Mouse (Mus musculus) urinary bladder, adult 18-20 months (tissue): ENCODE results near the gene Rps6.

ENCODE experiments used
- DNase-seq, 2 experiments: peaks; one replicate each; pipeline ENCODE4 v3.0.0; 2022; ENCODE audit warnings: low spot score in 2 of 2, mixed read lengths in 2 of 2

The Rps6 gene

GRCm38 (mm10) chr4:86857113-86858069 is at the start of gene Rps6:
TSS of gene Rps6 (minus strand) at chr4:86857412.
- DNase-seq, result peak; percentile 93 to 94

DNA sequence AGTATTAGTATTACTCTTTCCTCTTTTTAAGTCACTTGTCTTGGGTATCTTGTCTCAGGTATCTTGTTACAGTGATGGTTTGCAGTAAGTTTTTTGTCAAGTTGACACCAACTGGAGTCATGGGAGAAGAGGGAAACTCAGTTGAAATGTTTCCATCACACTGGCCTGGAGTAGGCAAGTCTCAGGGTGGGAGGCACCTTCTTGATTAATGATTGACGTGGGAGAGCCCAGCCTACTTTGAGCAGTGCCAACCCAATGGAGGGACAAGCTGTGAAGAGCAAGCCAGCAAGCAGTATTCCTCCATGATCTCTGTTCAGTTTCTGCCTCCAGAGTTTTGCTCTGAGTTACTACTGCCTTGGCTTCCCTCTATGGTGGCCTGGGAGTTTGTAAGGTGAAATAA is 48.7 kb upstream of the Rps6 start:
- no peak for DNase-seq

DNA sequence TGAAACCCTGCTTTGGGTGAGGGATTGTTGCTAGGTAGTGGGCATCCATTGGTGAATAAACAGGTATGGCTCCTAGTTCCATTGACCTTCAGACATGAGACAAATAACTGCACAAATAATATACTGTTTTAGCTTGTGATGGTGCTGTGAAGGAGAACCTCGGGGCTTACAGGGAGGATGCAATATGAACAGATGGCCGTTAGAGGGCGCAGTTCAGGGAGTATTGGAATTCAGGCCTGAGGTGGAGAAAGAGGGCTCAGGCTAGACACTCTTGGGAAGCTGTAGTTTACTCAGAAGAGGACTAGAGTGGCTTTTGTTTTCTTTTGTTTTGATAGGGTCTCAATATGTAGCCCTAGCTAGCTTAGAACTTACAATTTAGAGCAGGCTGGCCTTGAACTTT is 47.8 kb upstream of the Rps6 start:
- no peak for DNase-seq

DNA sequence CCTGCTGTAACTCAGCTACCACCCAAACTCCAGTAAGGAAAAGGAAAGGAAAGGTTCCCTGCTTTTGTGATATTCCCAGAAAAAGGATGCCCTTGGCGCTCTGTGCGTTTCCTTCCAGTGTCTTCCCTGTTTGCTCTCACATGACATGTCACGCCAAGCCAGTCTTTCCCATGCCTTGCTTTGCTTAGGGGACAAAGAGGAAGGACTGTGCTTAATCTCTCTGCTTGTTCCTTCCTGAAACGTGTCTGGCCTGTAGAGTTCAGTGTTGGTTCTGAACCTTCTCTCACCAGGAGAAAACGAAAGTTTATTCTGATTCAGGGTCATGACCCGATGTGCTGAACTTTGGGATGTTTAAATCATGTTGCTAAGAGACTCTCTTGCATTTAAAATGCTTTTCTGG is 45.1 kb upstream of the Rps6 start:
- DNase-seq, result no peak

- no peak for DNase-seq
Observed at GRCm38 (mm10) chr4:86898791-86899474, 41.7 kb upstream of the Rps6 start.

GRCm38 (mm10) chr4:86897411-86897810 is 40.2 kb upstream of the Rps6 start:
- DNase-seq, result no peak

DNA sequence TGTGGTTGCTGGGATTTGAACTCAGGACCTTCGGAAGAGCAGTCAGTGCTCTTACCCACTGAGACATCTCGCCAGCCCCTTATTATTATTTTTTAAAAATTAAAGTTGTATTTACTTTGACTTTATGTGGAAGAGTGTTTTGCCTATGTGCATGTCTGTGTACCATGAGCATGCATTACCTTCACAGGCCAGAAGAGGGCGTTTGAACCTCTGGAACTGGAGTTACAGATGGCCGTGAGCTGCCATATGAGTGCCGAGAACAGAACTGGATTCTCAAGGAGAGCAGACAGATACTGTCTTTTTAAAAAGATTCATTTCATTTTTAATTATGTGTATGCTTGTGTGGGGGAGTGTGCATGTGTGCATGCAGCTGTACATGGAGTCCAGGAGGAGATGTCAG is 30.7 kb upstream of the Rps6 start:
- DNase-seq, result no peak

- no peak for DNase-seq
Observed at GRCm38 (mm10) chr4:86886160-86886878, 29.1 kb upstream of the Rps6 start.

DNA sequence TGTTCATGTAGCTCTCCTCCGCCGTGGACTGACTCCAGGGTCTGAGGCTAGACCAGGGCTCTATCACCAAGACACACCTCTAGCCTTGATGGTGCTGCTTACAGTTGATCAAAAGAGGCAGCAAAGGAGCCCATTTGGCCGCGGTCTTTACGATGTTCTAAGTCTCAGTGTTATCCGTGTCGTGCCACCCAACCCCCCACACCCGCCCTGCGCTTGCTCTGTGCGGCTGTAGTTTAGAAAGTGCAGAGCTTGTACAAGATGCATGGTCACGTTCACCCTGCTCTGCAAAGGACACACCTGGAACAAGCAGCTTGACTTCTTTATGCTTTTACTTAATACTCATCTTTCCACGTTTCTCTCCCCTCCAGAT is 28.6 kb upstream of the Rps6 start:
- DNase-seq, result no peak

DNA sequence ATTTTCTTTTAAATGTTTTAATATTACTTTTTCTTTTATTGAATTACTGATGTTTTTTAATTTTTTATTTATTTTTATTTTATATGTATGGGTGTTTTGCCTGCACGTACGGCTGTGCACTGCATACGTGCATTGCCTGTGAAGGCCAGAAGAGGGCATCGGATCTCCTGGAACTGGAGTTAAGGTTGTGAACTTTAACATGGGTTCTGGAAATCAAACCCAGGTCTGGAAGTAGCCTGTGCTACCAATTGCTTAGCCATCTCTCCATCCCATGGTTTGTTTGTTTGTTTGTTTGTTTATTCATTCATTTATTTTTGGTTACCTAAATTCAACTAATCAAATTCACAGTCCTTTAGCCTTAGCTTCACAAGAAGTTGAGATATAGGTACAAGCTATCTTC is 27.7 kb upstream of the Rps6 start:
- no peak for DNase-seq

DNA sequence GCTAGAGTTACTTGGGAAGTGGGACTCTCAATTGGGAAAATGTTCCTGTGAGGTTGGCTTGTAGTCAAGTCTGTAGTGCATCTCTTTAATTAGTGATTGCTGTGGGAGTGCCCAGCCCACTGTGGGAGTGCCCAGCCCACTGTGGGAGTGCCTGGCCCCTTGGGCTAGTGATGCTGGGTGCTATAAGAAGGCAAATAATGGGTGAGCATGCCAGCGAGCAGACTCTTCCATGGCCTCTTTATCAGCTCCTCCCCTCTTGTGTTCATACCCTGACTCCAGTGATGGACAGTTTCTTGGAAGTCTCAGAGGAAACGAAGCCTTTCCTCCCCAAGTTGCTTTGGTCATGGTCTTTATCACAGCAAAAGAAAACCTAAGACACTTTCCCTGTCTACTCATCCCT is 25.2 kb upstream of the Rps6 start:
- DNase-seq, result no peak

DNA sequence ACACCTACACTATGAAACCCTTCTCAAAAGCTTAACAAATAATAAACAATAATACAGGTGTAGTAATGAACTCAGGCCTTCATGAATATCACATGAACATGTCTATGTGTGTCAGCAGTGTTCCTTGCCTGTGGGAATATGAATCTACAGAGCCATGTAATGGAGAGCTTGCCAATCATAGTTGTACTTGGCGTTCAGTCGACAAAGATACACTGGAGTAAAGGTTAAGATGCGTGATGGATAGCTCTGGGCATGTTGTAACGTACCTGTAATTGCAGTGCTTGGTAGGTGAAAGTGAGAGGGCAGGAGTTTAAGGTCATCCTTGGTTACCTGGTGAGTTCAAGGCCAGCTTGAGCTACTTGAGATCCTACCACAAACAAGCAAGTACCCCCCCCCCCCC is 24.0 kb upstream of the Rps6 start:
- DNase-seq, result no peak

DNA sequence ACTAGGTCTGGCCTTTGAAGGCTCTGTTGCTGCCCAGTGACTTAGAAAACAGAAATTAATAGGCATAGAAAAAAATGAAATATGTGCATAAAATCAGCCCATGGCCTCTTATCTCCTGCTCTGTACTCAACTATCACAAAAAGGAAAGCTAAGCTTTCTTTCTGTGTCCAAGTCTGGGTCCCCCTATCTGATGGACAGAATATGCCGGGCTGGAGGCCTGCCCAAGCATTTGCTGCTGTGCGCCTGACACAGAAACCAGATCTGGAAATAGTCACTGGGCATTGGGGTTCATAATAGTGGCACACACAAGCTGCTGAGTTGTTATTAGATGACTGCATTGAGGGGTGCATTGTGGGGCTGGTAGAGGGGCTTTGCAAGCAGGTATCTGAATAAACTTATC is 22.3 kb upstream of the Rps6 start:
- no peak for DNase-seq

DNA sequence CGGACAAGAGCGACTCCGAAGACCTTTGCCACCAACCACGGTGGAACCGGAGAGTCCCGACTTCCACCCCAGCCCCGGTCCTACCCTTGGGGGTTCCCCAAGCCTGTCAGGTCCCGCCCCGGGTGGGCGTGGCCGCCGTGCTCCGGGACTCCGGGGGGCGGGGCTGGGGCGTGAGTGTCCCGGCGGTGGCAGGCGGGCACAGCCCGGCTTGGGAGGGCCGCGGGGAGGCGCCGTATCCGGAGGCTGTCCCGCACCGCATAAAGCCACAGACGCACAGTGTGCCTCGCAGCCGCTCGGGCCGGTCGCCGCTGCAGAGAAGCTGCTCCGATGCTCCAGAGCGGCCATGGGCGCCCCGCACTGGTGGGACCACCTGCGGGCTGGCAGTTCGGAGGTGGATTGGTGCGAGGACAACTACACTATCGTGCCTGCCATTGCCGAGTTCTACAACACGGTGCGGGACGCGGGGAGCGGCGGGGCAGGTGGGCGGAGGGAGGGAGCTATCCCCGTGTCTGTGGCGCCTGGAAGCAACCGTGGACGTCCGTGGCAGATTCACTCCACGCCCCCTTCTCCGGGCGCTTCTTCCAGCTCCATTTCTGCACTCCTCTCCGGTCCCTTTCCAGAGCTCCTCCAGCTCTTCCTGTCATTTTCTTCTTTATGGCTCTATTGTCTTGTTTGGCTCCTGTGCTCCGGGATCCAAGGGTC is 17.1 kb upstream of the Rps6 start, which contains the start of gene Acer2:
Gene Acer2 (plus strand): TSS at position 251 of the 702 bp plus-strand sequence.
- DNase-seq, result peak; percentile 86 to 91

DNA sequence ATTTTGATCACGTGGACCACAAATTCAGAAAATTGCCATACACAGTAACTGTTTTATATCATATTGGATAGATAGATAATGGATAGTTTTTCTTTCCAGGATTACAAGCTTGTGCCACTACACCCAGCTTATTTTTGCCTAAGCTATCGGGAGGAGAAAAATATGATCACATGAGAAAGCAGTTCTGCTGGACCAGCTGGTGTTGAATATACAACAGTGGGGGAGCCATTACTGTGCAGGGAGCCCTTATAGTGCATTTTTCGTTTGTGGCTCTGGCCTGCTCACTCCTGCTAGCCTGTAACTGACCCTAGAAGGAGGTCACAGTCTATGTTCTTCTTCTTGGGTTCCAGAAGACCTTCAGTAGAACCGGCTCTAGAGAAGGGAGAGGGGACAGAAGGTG is 15.9 kb upstream of the Rps6 start:
- DNase-seq, result no peak

DNA sequence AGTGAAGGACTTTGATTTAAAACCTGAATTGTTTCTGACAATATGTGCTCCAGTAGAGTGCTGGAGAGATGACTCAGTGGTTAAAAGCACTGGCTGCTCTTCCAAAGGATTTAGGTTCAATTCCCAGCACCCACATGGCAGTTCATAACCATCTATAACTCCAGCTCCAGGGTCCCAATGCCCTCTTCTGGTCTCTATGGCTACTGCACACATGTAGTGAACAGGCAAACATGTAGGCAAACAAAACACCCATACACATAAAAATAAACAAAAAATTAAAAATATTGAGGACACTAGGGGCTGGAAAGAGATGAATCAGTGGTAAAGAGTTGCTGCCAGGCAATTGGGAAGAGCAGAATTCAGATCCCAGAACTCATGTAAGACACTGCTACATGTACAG is 14.8 kb upstream of the Rps6 start:
- DNase-seq, result no peak

- DNase-seq, result no peak
Observed at GRCm38 (mm10) chr4:86864087-86864486, 6.9 kb upstream of the Rps6 start.

DNA sequence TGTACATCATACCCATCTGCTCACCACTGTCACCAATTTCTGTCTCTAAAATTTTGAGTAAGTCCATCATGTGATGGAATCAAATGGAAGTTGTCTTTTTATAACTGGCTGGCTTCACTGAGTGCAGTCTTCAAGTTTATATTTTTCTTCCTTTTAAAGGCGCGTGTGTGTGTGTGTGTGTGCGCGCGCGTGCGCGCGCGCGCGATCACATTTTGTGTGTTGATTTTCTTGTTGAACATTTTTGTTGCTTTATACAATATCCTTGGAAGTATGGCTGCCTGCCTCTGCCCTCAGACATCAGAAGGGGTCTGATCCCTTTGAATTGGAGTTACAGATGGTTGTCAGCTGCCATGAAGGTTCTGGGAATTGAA is 843 bp upstream of the Rps6 start:
- no peak for DNase-seq

- peak in 1 of 2 experiments; percentile 39 for DNase-seq
Observed at GRCm38 (mm10) chr4:86856304-86857112, 704 bp downstream of the Rps6 start.

DNA sequence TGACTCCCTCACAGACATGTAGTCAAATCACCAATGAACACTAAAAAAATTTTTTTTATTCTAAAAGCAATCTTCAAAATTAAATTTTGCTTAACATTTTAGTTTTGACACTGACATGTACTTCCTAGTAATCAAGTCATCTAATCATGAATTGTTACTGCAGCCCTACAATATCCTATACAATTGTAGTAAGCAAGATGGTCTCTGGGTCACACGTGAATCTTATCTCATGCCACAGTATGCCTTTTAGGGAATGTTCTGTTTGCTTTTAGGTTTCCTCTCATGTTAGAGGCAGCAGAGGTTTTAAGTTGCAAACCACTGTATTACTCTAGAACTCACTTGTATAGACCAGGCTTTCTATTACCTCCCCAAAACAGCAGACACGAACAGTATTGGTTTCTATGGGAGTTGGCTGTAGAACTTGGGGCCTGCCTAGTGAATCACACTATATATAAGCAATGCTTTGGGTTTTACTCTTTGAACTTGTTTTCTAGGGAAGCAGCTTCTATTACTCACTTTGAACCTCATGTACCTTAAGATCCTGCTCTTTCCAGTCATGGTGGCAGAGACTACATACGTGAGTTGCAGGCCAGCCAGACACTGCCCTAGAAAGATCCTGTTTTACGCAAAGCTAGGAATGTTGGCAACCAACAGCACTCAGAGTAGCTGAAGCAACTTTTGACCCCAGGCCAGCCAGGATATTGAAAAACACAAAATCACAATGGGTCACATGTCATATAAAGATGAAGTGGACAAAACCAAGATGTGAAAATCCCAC is 4.2 kb downstream of the Rps6 start:
- no peak for DNase-seq
